Mouse (Mus musculus): ENCODE results near the gene St6galnac3.

DNA sequence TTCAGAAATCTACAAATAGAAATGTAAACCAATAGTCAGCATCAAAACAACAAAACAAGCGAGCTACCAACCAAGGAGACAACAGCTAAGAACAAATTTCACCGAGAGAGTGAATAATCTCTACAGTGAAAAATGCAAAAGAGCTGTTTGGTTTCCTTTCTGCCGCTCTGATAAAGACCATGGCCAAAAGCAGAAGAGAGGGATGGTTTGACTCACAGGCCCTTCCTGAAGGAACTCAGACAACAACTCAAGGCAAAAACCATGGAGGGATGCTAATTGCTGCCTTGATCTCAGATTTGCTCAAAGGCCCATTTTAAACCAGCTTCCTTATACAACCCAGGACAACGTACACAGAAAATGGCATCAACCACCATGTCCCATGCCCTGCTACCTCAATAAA, 437.4 kb downstream of the St6galnac3 start:
- TF ChIP-seq MYOD1 (IDR thresholded peaks at IDR 0.05; ENCODE audit: control insufficient read depth, insufficient read length, low read depth) (no peak), CTCF (IDR thresholded peaks at IDR 0.05; ENCODE audit: control insufficient read depth, insufficient read depth, insufficient read length) (no peak), USF1 (IDR thresholded peaks at IDR 0.05; ENCODE audit: low read depth) (no peak)
